Mouse (Mus musculus) heart, postnatal 0 days (tissue): ENCODE measurements at regions not wholly inside any gene's neighbourhood (a gene's known extent, or its start where the extent isn't known, plus 50 kb on each side); places are given as distances from the start of the nearest gene placed in this dataset.

Experiments
- CTCF ChIP-seq: IDR thresholded peaks from 2 replicates; pipeline ENCODE4 v1.5.1; 2016; ENCODE audit warnings: antibody characterized with exemption, control low read depth, low read depth
- EP300 ChIP-seq: IDR thresholded peaks from 2 replicates; pipeline ENCODE4 v1.6.1; 2016; ENCODE audit warnings: antibody characterized with exemption, low read depth

DNA sequence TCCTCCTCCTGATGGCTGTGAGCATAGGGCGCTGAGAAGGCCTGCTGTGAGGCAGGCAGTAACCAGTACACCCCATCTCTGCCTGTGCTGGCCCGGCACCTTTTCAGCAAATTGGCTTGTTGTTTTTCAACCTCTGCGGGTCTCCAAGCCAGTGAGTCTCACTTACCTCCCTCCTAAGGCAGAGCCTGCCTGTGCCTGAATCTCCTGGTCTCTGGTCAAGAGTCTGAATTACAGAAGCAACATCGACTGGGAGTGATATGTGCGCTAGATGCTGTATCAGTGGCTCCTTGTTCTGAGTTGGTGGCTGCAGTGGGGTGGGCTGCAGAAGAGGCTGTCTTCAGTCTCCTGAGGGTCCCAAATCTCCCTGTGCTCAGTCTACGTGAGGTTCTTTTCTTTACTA, 174.0 kb upstream of the Rapgef5 start:
- TF ChIP-seq CTCF: no peak
- TF ChIP-seq EP300: no peak
